Mouse (Mus musculus) liver, postnatal 0 days (tissue): ENCODE results near the gene Vps36. TPM values are rescaled to one million over a fixed set of nuclear protein-coding genes. Genes with fewer than 3 reads are reported as not detected.

ENCODE experiments used
- ATAC-seq: fragments of 200-750 bp; cut with Nextera tagmentation; 2 replicates; pipeline ENCODE4 v1.8.0; 2017; ENCODE audit warnings: mild to moderate bottlenecking, moderate library complexity
- DNase-seq: peaks from one replicate; pipeline ENCODE4 v3.0.0-alpha.2; 2016
- H3K27ac ChIP-seq: fragments of 300-500 bp; sonication (generic); 2 replicates; pipeline ENCODE4 v1.5.1; 2014; ENCODE audit warnings: antibody characterized with exemption, moderate library complexity, mild to moderate bottlenecking, low read depth
- H3K27me3 ChIP-seq: fragments of 300-500 bp; sonication (generic); 2 replicates; pipeline ENCODE4 v1.6.1; 2014; ENCODE audit warnings: low read length, control low read depth, mixed read lengths; ENCODE audit not compliant: insufficient read depth
- H3K36me3 ChIP-seq: fragments of 300-500 bp; sonication (generic); replicated peaks from 2 replicates; pipeline ENCODE4 v1.6.1; 2014; ENCODE audit warnings: mild to moderate bottlenecking, control low read depth, low read length, moderate library complexity, mixed read lengths; ENCODE audit not compliant: insufficient read depth
- H3K4me1 ChIP-seq: fragments of 300-500 bp; sonication (generic); 2 replicates; pipeline ENCODE4 v1.6.1; 2014; ENCODE audit warnings: antibody characterized with exemption, mild to moderate bottlenecking, control low read depth; ENCODE audit not compliant: insufficient read depth
- H3K4me2 ChIP-seq: fragments of 300-500 bp; sonication (generic); 2 replicates; pipeline ENCODE4 v1.6.1; 2014; ENCODE audit warnings: low read depth, mild to moderate bottlenecking, low read length, moderate library complexity, mixed read lengths
- H3K4me3 ChIP-seq: fragments of 300-500 bp; sonication (generic); 2 replicates; pipeline ENCODE4 v1.5.1; 2014; ENCODE audit warnings: low read depth, low read length
- H3K9ac ChIP-seq: fragments of 300-500 bp; sonication (generic); replicated peaks from 2 replicates; pipeline ENCODE4 v1.6.1; 2014; ENCODE audit warnings: mild to moderate bottlenecking, moderate library complexity
- H3K9me3 ChIP-seq: fragments of 300-500 bp; sonication (generic); 2 replicates; pipeline ENCODE4 v1.6.1; 2016; ENCODE audit warnings: mild to moderate bottlenecking, control low read depth, low read length, mixed read lengths
- CTCF ChIP-seq: sonication (generic); IDR thresholded peaks from 2 replicates; pipeline ENCODE4 v1.5.1; 2016; ENCODE audit warnings: antibody characterized with exemption, low read depth
- EP300 ChIP-seq: IDR thresholded peaks from 2 replicates; pipeline ENCODE4 v1.6.1; 2016; ENCODE audit warnings: antibody characterized with exemption, low read depth, mild to moderate bottlenecking
- WGBS: fragments of 180-500 bp; shearing (Covaris S2); extraction: QIAGEN DNeasy Blood & Tissue Kit; methylation state at CpG from one replicate; pipeline ENCODE4 v1.1.7; 2014; ENCODE audit not compliant: insufficient replicate concordance; 5-methylcytosine and 5-hydroxymethylcytosine counted together
- polyA plus RNA-seq: library from polyadenylated mRNA; unstranded; fragments of >200 nt; fragmentation: Nextera tagmentation; extraction: Ambion mirVana; gene quantifications from 2 replicates; pipeline ENCODE4 v1.2.1, GENCODE M21; 2015

Gene Vps36
- polyA plus RNA-seq, 1 experiment from 2014 or later, result 10.4 TPM

GRCm38 (mm10) chr8:22228621-22229020 lies 36.0 kb downstream of the Vps36 start:
- Histone ChIP-seq H3K27ac (peak overlapping the region; percentile 1; the same call in 1 of the 2 replicates), H3K4me1 (peaks cover 7% of the 10 kb centered on the region; the same call in 1 of the 2 replicates), H3K4me3 (no peak overlapping the region), H3K36me3 (no peaks in the 10 kb centered on the region), H3K4me2 (peak overlapping the region; percentile 84), H3K9me3 (no peaks in the 10 kb centered on the region), H3K27me3 (peaks cover 2% of the 10 kb centered on the region; the same call in 1 of the 2 replicates), H3K9ac (no peak overlapping the region)
- WGBS, result 22% methylated on average over 7 of the region's 7 CpGs
- TF ChIP-seq EP300, result no peak
- no peak for TF ChIP-seq CTCF
- DNase-seq, result no peak
- no peak for ATAC-seq

DNA sequence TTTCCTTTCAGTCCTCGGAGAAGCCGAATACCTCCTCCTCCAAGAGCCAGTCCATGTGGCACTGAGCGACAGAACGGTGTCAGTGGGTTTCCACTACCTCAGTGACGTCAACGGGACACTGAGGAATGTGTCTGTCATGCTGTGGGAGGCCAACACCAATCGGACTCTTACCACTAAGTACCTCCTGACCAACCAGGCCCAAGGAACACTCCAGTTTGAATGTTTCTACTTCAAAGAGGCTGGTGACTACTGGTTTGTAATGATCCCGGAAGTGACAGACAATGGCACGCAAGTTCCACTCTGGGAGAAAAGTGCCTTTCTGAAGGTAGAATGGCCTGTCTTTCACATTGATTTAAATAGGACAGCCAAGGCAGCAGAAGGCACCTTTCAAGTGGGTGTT lies 50.4 kb downstream of the Vps36 start:
- H3K4me2 ChIP-seq, result no peak overlapping the region
- no peak for TF ChIP-seq EP300
- TF ChIP-seq CTCF, result no peak
- no peaks in the 10 kb centered on the region for H3K36me3 ChIP-seq
- 87% methylated on average over 9 of the region's 9 CpGs for WGBS
- H3K9ac ChIP-seq, result no peak overlapping the region
- H3K27me3 ChIP-seq, result no peaks in the 10 kb centered on the region
- H3K4me1 ChIP-seq, result no peaks in the 10 kb centered on the region
- ATAC-seq (no peak), DNase-seq (no peak)
- H3K27ac ChIP-seq, result no peak overlapping the region
- H3K9me3 ChIP-seq, result no peaks in the 10 kb centered on the region
- no peak overlapping the region for H3K4me3 ChIP-seq

DNA sequence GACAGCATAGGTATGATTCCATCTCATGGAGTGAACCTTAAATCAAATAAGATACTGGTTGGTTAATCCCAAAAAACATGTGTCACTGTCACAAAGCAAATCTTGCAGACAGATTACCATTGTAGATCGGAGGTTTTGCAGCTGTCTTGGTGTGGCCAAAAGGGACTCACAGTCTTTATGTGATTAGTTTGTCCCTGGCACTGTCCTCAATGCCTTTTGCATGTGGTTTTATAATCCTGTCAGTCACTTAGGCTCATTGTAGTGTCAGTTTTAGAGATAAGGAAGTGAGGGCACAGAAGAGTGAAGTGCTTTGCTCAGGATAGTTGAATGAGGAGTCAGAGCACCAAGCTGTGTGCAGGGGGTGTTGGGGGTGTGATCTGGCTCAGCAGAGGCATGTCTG lies 53.1 kb downstream of the Vps36 start:
- H3K27ac ChIP-seq, result no peak overlapping the region
- H3K4me2 ChIP-seq, result no peak overlapping the region
- no peaks in the 10 kb centered on the region for H3K36me3 ChIP-seq
- no peaks in the 10 kb centered on the region for H3K27me3 ChIP-seq
- ATAC-seq (no peak), DNase-seq (no peak)
- no peak overlapping the region for H3K9ac ChIP-seq
- no peaks in the 10 kb centered on the region for H3K9me3 ChIP-seq
- H3K4me1 ChIP-seq, result no peaks in the 10 kb centered on the region
- TF ChIP-seq EP300 (no peak), CTCF (no peak)
- no peak overlapping the region for H3K4me3 ChIP-seq
- whole genome bisulfite sequencing, result 41% methylated on average over 1 of the region's 1 CpGs

- DNase-seq (no peak), ATAC-seq (no peak)
- Histone ChIP-seq H3K27me3 (no peaks in the 10 kb centered on the region), H3K4me3 (no peak overlapping the region), H3K36me3 (no peaks in the 10 kb centered on the region), H3K9me3 (no peaks in the 10 kb centered on the region), H3K27ac (no peak overlapping the region), H3K4me2 (no peak overlapping the region), H3K4me1 (no peaks in the 10 kb centered on the region), H3K9ac (no peak overlapping the region)
- WGBS, result 86% methylated on average over 12 of the region's 12 CpGs
- no peak for TF ChIP-seq CTCF
- TF ChIP-seq EP300, result no peak
Measured at GRCm38 (mm10) chr8:22247956-22248355, 55.3 kb downstream of the Vps36 start.

- ATAC-seq (peak; percentile 99), DNase-seq (peak; percentile 16)
- Histone ChIP-seq H3K27me3 (no peaks in the 10 kb centered on the region), H3K4me3 (no peak overlapping the region), H3K27ac (peak overlapping the region; percentile 11; the same call in 1 of the 2 replicates), H3K9me3 (no peaks in the 10 kb centered on the region; the same call in 1 of the 2 replicates), H3K4me1 (no peaks in the 10 kb centered on the region), H3K4me2 (no peak overlapping the region), H3K9ac (no peak overlapping the region), H3K36me3 (0 out of 2 replicates have a peak, but pooled peaks cover 3% of the 10 kb centered on the region)
- WGBS, result 50% methylated on average over 9 of the region's 9 CpGs
- TF ChIP-seq EP300 (peak; percentile 7; the same call in 1 of the 2 replicates), CTCF (no peak)
Measured at GRCm38 (mm10) chr8:22249080-22249479, 56.5 kb downstream of the Vps36 start.

DNA sequence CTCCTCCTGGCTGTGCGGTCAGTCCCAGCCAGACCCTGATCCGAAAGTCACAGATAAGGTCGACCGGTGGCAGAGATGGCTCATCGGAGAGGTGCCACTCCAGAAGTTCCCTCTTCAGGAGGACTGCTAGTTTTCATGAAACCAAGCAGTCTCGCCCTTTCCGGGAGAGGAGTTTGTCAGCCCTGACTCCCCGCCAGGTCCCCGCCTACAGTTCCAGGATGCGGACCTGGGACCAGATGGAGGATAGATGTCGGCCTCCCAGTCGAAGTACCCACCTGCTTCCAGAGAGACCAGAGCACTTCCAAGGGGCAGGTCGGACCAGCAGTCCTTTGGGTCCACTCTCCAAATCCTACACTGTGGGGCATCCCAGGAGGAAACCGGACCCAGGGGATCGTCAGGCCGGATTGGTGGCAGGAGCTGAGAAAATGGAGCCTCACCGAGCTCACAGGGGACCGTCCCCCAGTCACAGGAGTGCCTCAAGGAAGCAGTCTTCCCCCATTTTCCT lies 66.4 kb downstream of the Vps36 start:
- Histone ChIP-seq H3K27ac (no peak overlapping the region), H3K9me3 (no peaks in the 10 kb centered on the region), H3K27me3 (no peaks in the 10 kb centered on the region), H3K4me1 (peaks cover 10% of the 10 kb centered on the region), H3K9ac (no peak overlapping the region), H3K36me3 (peaks cover 2% of the 10 kb centered on the region; the same call in 1 of the 2 replicates), H3K4me2 (no peak overlapping the region), H3K4me3 (no peak overlapping the region)
- TF ChIP-seq EP300, result no peak
- TF ChIP-seq CTCF, result no peak
- DNase-seq (no peak), ATAC-seq (no peak)
- 88% methylated on average over 18 of the region's 18 CpGs for WGBS

DNA sequence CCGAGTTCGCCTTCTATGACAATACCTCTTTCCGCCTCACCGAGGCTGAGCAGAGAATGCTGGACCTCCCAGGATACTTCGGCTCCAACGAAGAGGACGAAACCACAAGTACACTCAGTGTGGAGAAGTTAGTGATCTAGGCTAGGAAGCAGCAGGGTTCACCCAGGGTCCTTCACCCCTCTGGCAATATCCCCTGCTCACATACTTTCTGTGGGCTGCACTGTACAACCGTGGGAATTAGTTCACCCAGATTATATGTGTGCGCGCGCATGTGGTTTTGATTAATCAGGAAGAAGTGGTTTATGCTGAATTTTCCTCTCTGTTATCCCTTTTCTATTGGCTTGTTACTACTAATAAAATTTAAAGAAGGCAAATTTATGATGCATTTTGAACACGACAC lies 66.9 kb downstream of the Vps36 start:
- TF ChIP-seq EP300 (no peak), CTCF (no peak)

More for the DNA sequence above, 66.9 kb downstream of the Vps36 start:
- peaks cover 2% of the 10 kb centered on the region; the same call in 1 of the 2 replicates for H3K36me3 ChIP-seq
- 79% methylated on average over 12 of the region's 12 CpGs for WGBS
- ATAC-seq (no peak), DNase-seq (no peak)
- H3K27me3 ChIP-seq, result no peaks in the 10 kb centered on the region
- no peak overlapping the region for H3K27ac ChIP-seq
- H3K4me2 ChIP-seq, result no peak overlapping the region
- H3K9me3 ChIP-seq, result no peaks in the 10 kb centered on the region
- H3K4me1 ChIP-seq, result peaks cover 10% of the 10 kb centered on the region
- no peak overlapping the region for H3K4me3 ChIP-seq
- H3K9ac ChIP-seq, result no peak overlapping the region
